20 mouse cellular contexts compared by ENCODE assay signal in the genomic region with DNA sequence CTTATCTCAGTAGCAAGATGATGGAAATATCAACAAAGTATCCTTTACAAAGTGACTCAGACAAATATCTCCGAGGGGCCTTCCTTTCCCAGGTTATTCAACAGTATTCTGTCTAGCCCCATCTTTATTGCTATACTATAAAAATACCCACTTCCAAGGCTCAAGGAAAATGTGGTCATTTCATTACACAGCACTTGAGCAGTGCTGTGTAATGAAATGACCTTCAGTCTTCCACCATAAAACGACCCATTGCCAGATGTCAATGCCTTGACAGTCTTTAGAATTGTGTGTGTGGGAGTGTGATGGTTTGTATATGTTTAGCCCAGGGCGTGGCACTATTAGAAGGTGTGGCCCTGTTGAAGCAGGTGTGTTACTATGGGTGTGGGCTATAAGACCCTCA.
"Had no signal": no experiment of that assay in that cellular context is flagged by ENCODE, and none has a peak within 500 bp of the region (broad histone marks: within the 10 kb centered on the region; RNA-seq: fewer than 3 reads in every experiment).

No protein-coding gene starts in this region.

- H3K9me3 ChIP-seq: lung, embryonic 15.5 days; midbrain, embryonic 13.5 days; neural tube, embryonic 13.5 days; neural tube, embryonic 15.5 days; stomach, embryonic 15.5 days had no signal

- H3K4me1 ChIP-seq: lung, embryonic 15.5 days; midbrain, embryonic 13.5 days; neural tube, embryonic 13.5 days; neural tube, embryonic 15.5 days; stomach, embryonic 15.5 days had no signal

- H3K36me3 ChIP-seq: lung, embryonic 15.5 days; midbrain, embryonic 13.5 days; neural tube, embryonic 13.5 days; neural tube, embryonic 15.5 days; stomach, embryonic 15.5 days had no signal

- ATAC-seq: liver, postnatal 0 days; lung, postnatal 0 days; midbrain, embryonic 13.5 days; midbrain, embryonic 16.5 days had no signal

- H3K4me2 ChIP-seq: lung, embryonic 15.5 days; midbrain, embryonic 11.5 days; midbrain, embryonic 13.5 days; neural tube, embryonic 13.5 days; neural tube, embryonic 15.5 days; stomach, embryonic 15.5 days had no signal

- H3K4me3 ChIP-seq: lung, embryonic 15.5 days; megakaryocyte, embryonic 14.5 days; midbrain, embryonic 13.5 days; myocyte; neural tube, embryonic 13.5 days; neural tube, embryonic 15.5 days; stomach, embryonic 15.5 days had no signal

- DNase-seq: liver, postnatal 0 days; lung, adult 2 months; lung, postnatal 14 days; lung, postnatal 36 days; right cerebral cortex, postnatal 14 days; thymus, adult 2 months; thymus, postnatal 14 days; thymus, postnatal 36 days had no signal

- H3K27me3 ChIP-seq: lung, embryonic 15.5 days; midbrain, embryonic 13.5 days; neural tube, embryonic 13.5 days; neural tube, embryonic 15.5 days; stomach, embryonic 15.5 days had no signal

- H3K27ac ChIP-seq: lung, embryonic 15.5 days; macrophage; midbrain, embryonic 13.5 days; neural tube, embryonic 13.5 days; neural tube, embryonic 15.5 days; stomach, embryonic 15.5 days; stomach, postnatal 0 days had no signal

- H3K9ac ChIP-seq: liver, postnatal 0 days; lung, embryonic 15.5 days; midbrain, embryonic 13.5 days; neural tube, embryonic 13.5 days; neural tube, embryonic 15.5 days; stomach, embryonic 15.5 days had no signal
